Mouse (Mus musculus): ENCODE results near the gene Hist1h2be. TPM values are rescaled to one million over a fixed set of nuclear protein-coding genes. Genes with fewer than 3 reads are reported as not detected.
"Not testable (repeated sequence)": the region's sequence is repeated elsewhere in the genome, so short reads cannot be mapped to it uniquely, and the experiment has no call there.

Hist1h2be gene
- polyA plus RNA-seq, 1 experiment from 2014 or later, result 1.7 TPM

GRCm38 (mm10) chr13:23541497-23541896, 79.4 kb downstream of the Hist1h2be start:
- H3K4me2 ChIP-seq, result no peak overlapping the region

DNA sequence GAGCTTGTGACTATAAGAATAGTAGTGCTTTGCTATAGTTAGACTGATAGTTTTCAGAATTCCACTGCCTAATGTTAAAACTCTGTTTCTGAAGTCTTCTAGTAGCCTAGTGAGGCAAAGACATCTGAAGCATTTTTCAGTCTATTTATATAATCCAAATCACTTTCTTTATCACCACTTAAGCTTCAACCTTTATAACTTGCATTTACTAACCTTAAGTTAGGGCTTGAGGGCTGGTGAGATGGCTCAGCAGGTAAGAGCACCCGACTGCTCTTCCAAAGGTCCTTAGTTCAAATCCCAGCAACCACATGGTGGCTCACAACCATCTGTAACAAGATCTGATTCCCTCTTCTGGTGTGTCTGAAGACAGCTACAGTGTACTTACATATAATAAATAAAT, 81.1 kb downstream of the Hist1h2be start:
- not testable (repeated sequence) for H3K9me3 ChIP-seq (replicated peaks); H3K27ac ChIP-seq; H3K36me3 ChIP-seq; H3K9ac ChIP-seq; ATAC-seq (replicated peaks; ENCODE audit: insufficient number of reproducible peaks, insufficient read depth, low FRiP score, low read depth); H3K4me3 ChIP-seq; H3K4me2 ChIP-seq; H3K27me3 ChIP-seq
- H3K4me1 ChIP-seq (replicated peaks), result peaks cover 16% of the 10 kb centered on the region
- 47% methylated on average over 1 of the region's 1 CpGs for WGBS

More at GRCm38 (mm10) chr13:23541497-23541896, 79.4 kb downstream of the Hist1h2be start:
- Histone ChIP-seq H3K4me3 (no peak overlapping the region), H3K9me3 (replicated peaks) (no peaks in the 10 kb centered on the region), H3K9ac (no peak overlapping the region), H3K27me3 (no peaks in the 10 kb centered on the region), H3K36me3 (no peaks in the 10 kb centered on the region), H3K4me1 (replicated peaks) (peaks cover 11% of the 10 kb centered on the region), H3K27ac (no peak overlapping the region)
- 74% methylated on average over 3 of the region's 3 CpGs for WGBS
- ATAC-seq (replicated peaks; ENCODE audit: insufficient number of reproducible peaks, insufficient read depth, low FRiP score, low read depth), result no peak

- H3K27me3 ChIP-seq, result no peaks in the 10 kb centered on the region
- H3K4me1 ChIP-seq (replicated peaks), result peaks cover 26% of the 10 kb centered on the region
- no peak overlapping the region for H3K4me2 ChIP-seq
- no peak for ATAC-seq (replicated peaks; ENCODE audit: insufficient number of reproducible peaks, insufficient read depth, low FRiP score, low read depth)
- 77% methylated on average over 5 of the region's 5 CpGs for WGBS
- H3K9ac ChIP-seq, result no peak overlapping the region
- H3K4me3 ChIP-seq, result no peak overlapping the region
- H3K9me3 ChIP-seq (replicated peaks), result no peaks in the 10 kb centered on the region
- H3K36me3 ChIP-seq, result no peaks in the 10 kb centered on the region
- no peak overlapping the region for H3K27ac ChIP-seq
Measured at GRCm38 (mm10) chr13:23538249-23538648, 82.7 kb downstream of the Hist1h2be start.

GRCm38 (mm10) chr13:23537006-23537710, 83.8 kb downstream of the Hist1h2be start:
- Histone ChIP-seq H3K4me1 (replicated peaks) (peaks cover 30% of the 10 kb centered on the region), H3K4me2 (peak overlapping the region; percentile 79; the same call in 1 of the 2 replicates), H3K27ac (no peak overlapping the region), H3K4me3 (no peak overlapping the region), H3K9ac (no peak overlapping the region), H3K36me3 (no peaks in the 10 kb centered on the region), H3K27me3 (no peaks in the 10 kb centered on the region), H3K9me3 (replicated peaks) (no peaks in the 10 kb centered on the region)
- ATAC-seq (replicated peaks; ENCODE audit: insufficient number of reproducible peaks, insufficient read depth, low FRiP score, low read depth), result no peak
- 73% methylated on average over 3 of the region's 3 CpGs for WGBS

DNA sequence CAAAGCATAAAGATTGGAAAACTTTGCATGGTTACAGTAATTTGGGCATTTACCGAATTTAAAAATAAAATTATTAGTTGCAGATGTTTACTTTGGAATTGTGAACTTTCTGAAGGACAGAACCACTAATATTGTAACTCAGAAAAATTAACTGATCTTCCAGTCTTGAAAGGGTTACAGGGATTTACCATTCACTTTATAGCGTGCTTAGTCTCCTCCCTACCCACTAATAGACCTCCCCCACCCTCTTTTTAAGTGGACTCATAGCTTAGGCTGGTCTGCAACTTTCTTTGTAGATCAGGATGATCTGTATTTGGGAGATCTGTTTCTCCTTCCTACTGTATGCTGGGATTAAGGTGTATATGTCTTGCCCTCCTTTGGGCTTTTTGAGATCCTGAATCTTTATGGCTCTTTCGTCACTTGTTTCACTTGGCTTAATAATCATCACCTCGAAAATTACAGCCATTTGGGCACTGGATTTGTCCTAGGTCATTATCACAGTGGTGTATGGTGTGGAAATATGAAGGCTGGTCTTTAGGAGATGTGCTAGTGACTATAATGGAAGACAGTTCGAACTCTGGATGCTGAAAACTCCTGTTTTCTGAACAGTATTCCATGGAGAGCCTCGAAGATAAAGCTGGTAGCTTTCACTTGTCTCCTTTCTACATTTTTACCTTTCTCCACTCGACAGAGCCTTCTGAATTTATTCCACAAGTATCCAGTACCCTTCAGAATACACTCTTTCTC, 84.7 kb downstream of the Hist1h2be start:
- H3K4me3 ChIP-seq, result peak overlapping the region; percentile 56
- no peaks in the 10 kb centered on the region for H3K27me3 ChIP-seq
- peaks cover 35% of the 10 kb centered on the region for H3K4me1 ChIP-seq (replicated peaks)
- H3K36me3 ChIP-seq, result no peaks in the 10 kb centered on the region
- no peak for ATAC-seq (replicated peaks; ENCODE audit: insufficient number of reproducible peaks, insufficient read depth, low FRiP score, low read depth)
- no peaks in the 10 kb centered on the region for H3K9me3 ChIP-seq (replicated peaks)
- H3K27ac ChIP-seq, result peak overlapping the region; percentile 42; the same call in 1 of the 2 replicates
- peak overlapping the region; percentile 56 for H3K9ac ChIP-seq
- peak overlapping the region; percentile 79 for H3K4me2 ChIP-seq
- WGBS, result 21% methylated on average over 7 of the region's 7 CpGs

DNA sequence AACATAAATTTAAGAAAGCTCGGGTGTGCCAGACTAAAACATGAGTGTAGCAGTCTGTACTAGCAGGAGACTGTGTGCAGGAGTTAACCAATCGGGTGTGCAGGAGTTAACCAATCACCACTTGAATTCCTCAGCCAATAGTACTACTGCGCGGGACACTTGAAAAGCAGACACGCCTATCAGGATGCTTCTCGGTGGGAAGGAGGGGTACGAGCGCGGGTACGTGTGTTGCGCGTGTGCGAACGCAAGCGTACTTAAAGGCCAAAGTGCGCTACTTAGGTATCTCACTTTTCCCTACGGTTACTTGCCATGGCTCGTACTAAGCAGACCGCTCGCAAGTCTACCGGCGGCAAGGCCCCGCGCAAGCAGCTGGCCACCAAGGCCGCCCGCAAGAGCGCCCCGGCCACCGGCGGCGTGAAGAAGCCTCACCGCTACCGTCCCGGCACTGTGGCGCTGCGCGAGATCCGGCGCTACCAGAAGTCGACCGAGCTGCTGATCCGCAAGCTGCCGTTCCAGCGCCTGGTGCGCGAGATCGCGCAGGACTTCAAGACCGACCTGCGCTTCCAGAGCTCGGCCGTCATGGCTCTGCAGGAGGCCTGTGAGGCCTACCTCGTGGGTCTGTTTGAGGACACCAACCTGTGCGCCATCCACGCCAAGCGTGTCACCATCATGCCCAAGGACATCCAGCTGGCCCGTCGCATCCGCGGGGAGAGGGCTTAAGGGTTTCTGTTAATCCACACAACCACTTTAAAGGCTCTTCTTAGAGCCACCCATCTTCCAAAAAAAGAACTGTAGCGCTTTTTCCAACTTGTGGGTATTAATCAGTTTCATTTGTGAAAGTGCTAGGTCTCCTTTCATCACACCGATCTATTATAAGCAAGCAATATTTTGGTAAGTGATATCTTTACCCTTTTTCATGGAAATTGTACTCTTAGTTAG, 85.5 kb downstream of the Hist1h2be start, which contains the start of gene Hist1h3g:
Hist1h3g (plus strand) TSS at position 286 of the 939 bp plus-strand sequence.
- Histone ChIP-seq H3K4me2 (peak within 1 kb of the TSS; percentile 79), H3K4me3 (peak within 1 kb of the TSS; percentile 56), H3K4me1 (replicated peaks) (peaks cover 35% of the 10 kb centered on the region), H3K27ac (peak within 1 kb of the TSS; percentile 92), H3K9ac (peak within 1 kb of the TSS; percentile 56)
- H3K9me3 ChIP-seq (replicated peaks); H3K27me3 ChIP-seq; H3K36me3 ChIP-seq: not testable (repeated sequence)
- under 1% methylated on average over 54 of the region's 62 CpGs for WGBS
- peak; percentile 86 for ATAC-seq (replicated peaks; ENCODE audit: insufficient number of reproducible peaks, insufficient read depth, low FRiP score, low read depth)

GRCm38 (mm10) chr13:23534368-23535131, 86.4 kb downstream of the Hist1h2be start:
- no peak for ATAC-seq (replicated peaks; ENCODE audit: insufficient number of reproducible peaks, insufficient read depth, low FRiP score, low read depth)
- H3K4me2 ChIP-seq, result peak overlapping the region; percentile 79
- WGBS, result 2% methylated on average over 15 of the region's 15 CpGs
- H3K27me3 ChIP-seq, result no peaks in the 10 kb centered on the region
- H3K36me3 ChIP-seq, result no peaks in the 10 kb centered on the region
- peak overlapping the region; percentile 92 for H3K27ac ChIP-seq
- peak overlapping the region; percentile 56 for H3K4me3 ChIP-seq
- no peaks in the 10 kb centered on the region for H3K9me3 ChIP-seq (replicated peaks)
- peaks cover 35% of the 10 kb centered on the region for H3K4me1 ChIP-seq (replicated peaks)
- H3K9ac ChIP-seq, result peak overlapping the region; percentile 53

Small RNAs within 50 kb of the gene (microRNA-seq; reads per million reads assigned to microRNA genes)
- not detected for gene Gm44297
- gene Gm44359, result not detected
- not detected for gene Gm44394

Other genes with a start within 250 kb of the Hist1h2be start
- gene Abt1, start 197.3 kb downstream of the Hist1h2be start, polyA plus RNA-seq (2015; fragmentation: Nextera tagmentation; extraction: Ambion mirVana), result 8.1 and 8.2 TPM in 2 replicates
- 0.85 and 1.4 TPM in 2 replicates for gene Btn1a1, start 155.2 kb downstream of the Hist1h2be start, polyA plus RNA-seq (2015; fragmentation: Nextera tagmentation; extraction: Ambion mirVana)
- gene Btn2a2, start 132.3 kb downstream of the Hist1h2be start, polyA plus RNA-seq (2015; fragmentation: Nextera tagmentation; extraction: Ambion mirVana), result 0.31 and 0.41 TPM in 2 replicates
- 5.4 and 5.7 TPM in 2 replicates for gene Hist1h4h, start 90.1 kb downstream of the Hist1h2be start, polyA plus RNA-seq (2015; fragmentation: Nextera tagmentation; extraction: Ambion mirVana)
- gene Hist1h2af, start 87.2 kb downstream of the Hist1h2be start, polyA plus RNA-seq (2015; fragmentation: Nextera tagmentation; extraction: Ambion mirVana), result 2.2 and 2.6 TPM in 2 replicates
- gene Hist1h3g, start 85.7 kb downstream of the Hist1h2be start, polyA plus RNA-seq (2015; fragmentation: Nextera tagmentation; extraction: Ambion mirVana), result 1.6 and 3.1 TPM in 2 replicates
- gene Hist1h2bh, start 77.7 kb downstream of the Hist1h2be start, polyA plus RNA-seq (2015; fragmentation: Nextera tagmentation; extraction: Ambion mirVana), result 0.61 and 0.74 TPM in 2 replicates
- gene Hist1h3f, start 77.1 kb downstream of the Hist1h2be start, polyA plus RNA-seq (2015; fragmentation: Nextera tagmentation; extraction: Ambion mirVana), result 0.16 and 0.25 TPM in 2 replicates
- gene Hist1h4f, start 69.5 kb downstream of the Hist1h2be start, polyA plus RNA-seq (2015; fragmentation: Nextera tagmentation; extraction: Ambion mirVana), result 0.62 and 0.66 TPM in 2 replicates
- gene Hist1h1d, start 67.9 kb downstream of the Hist1h2be start, polyA plus RNA-seq (2015; fragmentation: Nextera tagmentation; extraction: Ambion mirVana), result 0.18 and 0.23 TPM in 2 replicates
- 1.7 and 2.4 TPM in 2 replicates for gene Hist1h3e, start 58.8 kb downstream of the Hist1h2be start, polyA plus RNA-seq (2015; fragmentation: Nextera tagmentation; extraction: Ambion mirVana)
- 33.7 and 35.5 TPM in 2 replicates for gene Hist1h2ae, start 49.9 kb downstream of the Hist1h2be start, polyA plus RNA-seq (2015; fragmentation: Nextera tagmentation; extraction: Ambion mirVana)
- 4.3 and 4.6 TPM in 2 replicates for gene Hist1h2bg, start 49.7 kb downstream of the Hist1h2be start, polyA plus RNA-seq (2015; fragmentation: Nextera tagmentation; extraction: Ambion mirVana)
- gene Hist1h2bf, start 46.9 kb downstream of the Hist1h2be start, polyA plus RNA-seq (2015; fragmentation: Nextera tagmentation; extraction: Ambion mirVana), result 0.97 and 1.5 TPM in 2 replicates
- gene Hist1h2ad, start 46.7 kb downstream of the Hist1h2be start, polyA plus RNA-seq (2015; fragmentation: Nextera tagmentation; extraction: Ambion mirVana), result 1.2 and 1.6 TPM in 2 replicates
- 2.0 and 2.2 TPM in 2 replicates for gene Hist1h3d, start 45.4 kb downstream of the Hist1h2be start, polyA plus RNA-seq (2015; fragmentation: Nextera tagmentation; extraction: Ambion mirVana)
- 48.2 and 53.2 TPM in 2 replicates for gene Hist1h4d, start 39.5 kb downstream of the Hist1h2be start, polyA plus RNA-seq (2015; fragmentation: Nextera tagmentation; extraction: Ambion mirVana)
- 9.6 and 10.8 TPM in 2 replicates for gene Hist1h1e, start 1.4 kb upstream of the Hist1h2be start, polyA plus RNA-seq (2015; fragmentation: Nextera tagmentation; extraction: Ambion mirVana)
- gene Hist1h2ac, start 62.8 kb upstream of the Hist1h2be start, polyA plus RNA-seq (2015; fragmentation: Nextera tagmentation; extraction: Ambion mirVana), result 0.50 and 0.74 TPM in 2 replicates
- gene Hist1h2bc, start 63.1 kb upstream of the Hist1h2be start, polyA plus RNA-seq (2015; fragmentation: Nextera tagmentation; extraction: Ambion mirVana), result 51.8 and 52.1 TPM in 2 replicates
- 0.14 TPM in 1 of 2 replicates, not detected in the other for gene Hist1h1t, start 74.7 kb upstream of the Hist1h2be start, polyA plus RNA-seq (2015; fragmentation: Nextera tagmentation; extraction: Ambion mirVana)
- 2.4 and 2.7 TPM in 2 replicates for gene Hist1h4c, start 77.3 kb upstream of the Hist1h2be start, polyA plus RNA-seq (2015; fragmentation: Nextera tagmentation; extraction: Ambion mirVana)
- gene Hfe, start 89.7 kb upstream of the Hist1h2be start, polyA plus RNA-seq (2015; fragmentation: Nextera tagmentation; extraction: Ambion mirVana), result 10.3 and 13.6 TPM in 2 replicates
- gene Hist1h1c, start 117.7 kb upstream of the Hist1h2be start, polyA plus RNA-seq (2015; fragmentation: Nextera tagmentation; extraction: Ambion mirVana), result 38.8 and 41.2 TPM in 2 replicates
- 2.0 and 4.1 TPM in 2 replicates for gene Hist1h3c, start 124.5 kb upstream of the Hist1h2be start, polyA plus RNA-seq (2015; fragmentation: Nextera tagmentation; extraction: Ambion mirVana)
- 1.2 and 1.9 TPM in 2 replicates for gene Hist1h2bb, start 125.6 kb upstream of the Hist1h2be start, polyA plus RNA-seq (2015; fragmentation: Nextera tagmentation; extraction: Ambion mirVana)
- 15.3 and 20.4 TPM in 2 replicates for gene Hist1h2ab, start 130.0 kb upstream of the Hist1h2be start, polyA plus RNA-seq (2015; fragmentation: Nextera tagmentation; extraction: Ambion mirVana)
- gene Hist1h3b, start 131.1 kb upstream of the Hist1h2be start, polyA plus RNA-seq (2015; fragmentation: Nextera tagmentation; extraction: Ambion mirVana), result 3.1 and 4.7 TPM in 2 replicates
- 1.2 and 1.7 TPM in 2 replicates for gene Hist1h4b, start 135.9 kb upstream of the Hist1h2be start, polyA plus RNA-seq (2015; fragmentation: Nextera tagmentation; extraction: Ambion mirVana)
- gene Hist1h4a, start 140.1 kb upstream of the Hist1h2be start, polyA plus RNA-seq (2015; fragmentation: Nextera tagmentation; extraction: Ambion mirVana), result not detected in 2 replicates
- 1.5 and 2.4 TPM in 2 replicates for gene Hist1h3a, start 141.3 kb upstream of the Hist1h2be start, polyA plus RNA-seq (2015; fragmentation: Nextera tagmentation; extraction: Ambion mirVana)
- gene Hist1h1a, start 142.5 kb upstream of the Hist1h2be start, polyA plus RNA-seq (2015; fragmentation: Nextera tagmentation; extraction: Ambion mirVana), result 0.76 and 0.98 TPM in 2 replicates
- not detected in 2 replicates for gene Trim38, start 148.8 kb upstream of the Hist1h2be start, polyA plus RNA-seq (2015; fragmentation: Nextera tagmentation; extraction: Ambion mirVana)
- not detected in 2 replicates for gene Slc17a2, start 185.9 kb upstream of the Hist1h2be start, polyA plus RNA-seq (2015; fragmentation: Nextera tagmentation; extraction: Ambion mirVana)
- 0.03 TPM in 1 of 2 replicates, not detected in the other for gene Slc17a3, start 218.3 kb upstream of the Hist1h2be start, polyA plus RNA-seq (2015; fragmentation: Nextera tagmentation; extraction: Ambion mirVana)
- gene Slc17a1, start 246.6 kb upstream of the Hist1h2be start, polyA plus RNA-seq (2015; fragmentation: Nextera tagmentation; extraction: Ambion mirVana), result not detected in 2 replicates